Mouse (Mus musculus) embryonic facial prominence, embryonic 14.5 days (tissue): Measurements from ENCODE around the gene Dqx1. TPM values are rescaled to one million over a fixed set of nuclear protein-coding genes. Genes with fewer than 3 reads are reported as not detected.

Experiments used
- ATAC-seq: fragments of 200-750 bp; cut with Nextera tagmentation; 2 replicates; pipeline ENCODE4 v1.8.0; 2017; ENCODE audit warnings: low read depth, moderate number of reproducible peaks, moderate TSS enrichment
- DNase-seq: peaks from one replicate; pipeline ENCODE4 v3.0.0-alpha.2; 2015; ENCODE audit warnings: low spot score
- H3K27ac ChIP-seq: fragments of 300-500 bp; sonication (generic); replicated peaks from 2 replicates; pipeline ENCODE4 v1.5.1; 2014; ENCODE audit warnings: low read depth, mild to moderate bottlenecking, low read length, moderate library complexity
- H3K27me3 ChIP-seq: fragments of 300-500 bp; sonication (generic); replicated peaks from 2 replicates; pipeline ENCODE4 v1.6.1; 2014; ENCODE audit warnings: low read length; ENCODE audit not compliant: control insufficient read depth, insufficient read depth
- H3K36me3 ChIP-seq: fragments of 300-500 bp; sonication (generic); 2 replicates; pipeline ENCODE4 v1.6.1; 2014; ENCODE audit warnings: low read length, mixed read lengths; ENCODE audit not compliant: control insufficient read depth, insufficient read depth
- H3K4me1 ChIP-seq: fragments of 300-500 bp; sonication (generic); 2 replicates; pipeline ENCODE4 v1.6.1; 2014; ENCODE audit warnings: antibody characterized with exemption, low read length; ENCODE audit not compliant: control insufficient read depth, insufficient read depth
- H3K4me2 ChIP-seq: fragments of 300-500 bp; sonication (generic); 2 replicates; pipeline ENCODE4 v1.6.1; 2014; ENCODE audit warnings: low read depth, mild to moderate bottlenecking, low read length, moderate library complexity, mixed read lengths
- H3K4me3 ChIP-seq: fragments of 300-500 bp; sonication (generic); 2 replicates; pipeline ENCODE4 v1.5.1; 2014; ENCODE audit warnings: low read depth, mild to moderate bottlenecking, low read length
- H3K9ac ChIP-seq: fragments of 300-500 bp; sonication (generic); 2 replicates; pipeline ENCODE4 v1.6.1; 2014; ENCODE audit warnings: low read depth, mild to moderate bottlenecking, low read length, moderate library complexity, mixed read lengths
- H3K9me3 ChIP-seq: fragments of 300-500 bp; sonication (generic); 2 replicates; pipeline ENCODE4 v1.6.1; 2016; ENCODE audit warnings: low read length; ENCODE audit not compliant: control insufficient read depth
- WGBS: fragments of 180-500 bp; shearing (Covaris S2); extraction: QIAGEN DNeasy Blood & Tissue Kit; methylation state at CpG from one replicate; pipeline ENCODE4 v1.1.7; 2014; 5-methylcytosine and 5-hydroxymethylcytosine counted together
- polyA plus RNA-seq: library from polyadenylated mRNA; unstranded; fragments of >200 nt; fragmentation: Nextera tagmentation; extraction: Ambion mirVana; gene quantifications from 2 replicates; pipeline ENCODE4 v1.2.1, GENCODE M21; 2014

Dqx1 gene
- polyA plus RNA-seq, 1 experiment from 2014 or later: 0.65 TPM

- no peak overlapping the region for H3K9ac ChIP-seq
- peaks cover 18% of the 10 kb centered on the region; the same call in 1 of the 2 replicates for H3K27me3 ChIP-seq
- H3K4me3 ChIP-seq: no peak overlapping the region
- DNase-seq (peak; percentile 40), ATAC-seq (peak; percentile 23; the same call in 1 of the 2 replicates)
- H3K36me3 ChIP-seq: no peaks in the 10 kb centered on the region
- no peak overlapping the region for H3K4me2 ChIP-seq
- H3K9me3 ChIP-seq: no peaks in the 10 kb centered on the region
- peak overlapping the region; percentile 39 for H3K27ac ChIP-seq
- 43% methylated on average over 7 of the region's 9 CpGs for WGBS
- peaks cover 19% of the 10 kb centered on the region for H3K4me1 ChIP-seq
Measured at GRCm38 (mm10) chr6:83027706-83028105, 29.9 kb upstream of the Dqx1 start.

GRCm38 (mm10) chr6:83029777-83030176 lies 27.9 kb upstream of the Dqx1 start:
- Histone ChIP-seq H3K9me3 (no peaks in the 10 kb centered on the region), H3K27ac (no peak overlapping the region), H3K36me3 (no peaks in the 10 kb centered on the region), H3K9ac (no peak overlapping the region), H3K27me3 (peaks cover 18% of the 10 kb centered on the region; the same call in 1 of the 2 replicates), H3K4me1 (peaks cover 19% of the 10 kb centered on the region), H3K4me2 (no peak overlapping the region), H3K4me3 (no peak overlapping the region)
- no peak for ATAC-seq
- WGBS: 22% methylated on average over 7 of the region's 10 CpGs
- DNase-seq: no peak

GRCm38 (mm10) chr6:83031111-83031510 lies 26.5 kb upstream of the Dqx1 start:
- H3K36me3 ChIP-seq: no peaks in the 10 kb centered on the region
- ATAC-seq (no peak), DNase-seq (no peak)
- no peak overlapping the region for H3K27ac ChIP-seq
- H3K27me3 ChIP-seq: peaks cover 18% of the 10 kb centered on the region; the same call in 1 of the 2 replicates
- no peak overlapping the region for H3K4me3 ChIP-seq
- H3K9ac ChIP-seq: no peak overlapping the region
- peaks cover 25% of the 10 kb centered on the region for H3K4me1 ChIP-seq
- no peaks in the 10 kb centered on the region for H3K9me3 ChIP-seq
- 71% methylated on average over 7 of the region's 7 CpGs for WGBS
- H3K4me2 ChIP-seq: no peak overlapping the region

- ATAC-seq (no peak), DNase-seq (no peak)
- Histone ChIP-seq H3K27ac (no peak overlapping the region), H3K27me3 (peaks cover 18% of the 10 kb centered on the region; the same call in 1 of the 2 replicates), H3K4me2 (peak overlapping the region; percentile 63), H3K4me1 (peaks cover 25% of the 10 kb centered on the region), H3K9ac (peak overlapping the region; percentile 60), H3K36me3 (no peaks in the 10 kb centered on the region), H3K9me3 (no peaks in the 10 kb centered on the region), H3K4me3 (peak overlapping the region; percentile 56)
- 27% methylated on average over 18 of the region's 18 CpGs for WGBS
Measured at GRCm38 (mm10) chr6:83031921-83032590, 25.6 kb upstream of the Dqx1 start.

- no peaks in the 10 kb centered on the region for H3K9me3 ChIP-seq
- H3K4me2 ChIP-seq: peak overlapping the region; percentile 63
- peak overlapping the region; percentile 60 for H3K9ac ChIP-seq
- peak; percentile 57 for DNase-seq
- H3K4me3 ChIP-seq: peak overlapping the region; percentile 56
- WGBS: under 1% methylated on average over 30 of the region's 31 CpGs
- peak overlapping the region; percentile 80 for H3K27ac ChIP-seq
- no peaks in the 10 kb centered on the region; the same call in 1 of the 2 replicates for H3K36me3 ChIP-seq
- peaks cover 22% of the 10 kb centered on the region for H3K4me1 ChIP-seq
- peak; percentile 41 for ATAC-seq
- H3K27me3 ChIP-seq: peaks cover 18% of the 10 kb centered on the region; the same call in 1 of the 2 replicates
Measured at GRCm38 (mm10) chr6:83032769-83033191, 24.9 kb upstream of the Dqx1 start.

- Histone ChIP-seq H3K4me3 (peak within 1 kb of the TSS; percentile 56), H3K27ac (peak within 1 kb of the TSS; percentile 80), H3K4me2 (peak within 1 kb of the TSS; percentile 63), H3K4me1 (peaks cover 23% of the 10 kb centered on the region), H3K9ac (peak within 1 kb of the TSS; percentile 60), H3K9me3 (no peaks in the 10 kb centered on the region), H3K36me3 (no peaks in the 10 kb centered on the region; the same call in 1 of the 2 replicates), H3K27me3 (peaks cover 14% of the 10 kb centered on the region; the same call in 1 of the 2 replicates)
- peak; percentile 91 for DNase-seq
- ATAC-seq: peak; percentile 83
- under 1% methylated on average over 50 of the region's 51 CpGs for WGBS
Measured at GRCm38 (mm10) chr6:83033249-83034185, 24.1 kb upstream of the Dqx1 start, which contains the start of the genes Dok1 and Loxl3. Gene Dok1, minus strand, starts transcription at chr6:83033471. Gene Loxl3, plus strand, starts transcription at chr6:83034173.

- Histone ChIP-seq H3K9ac (peak overlapping the region; percentile 60), H3K4me2 (peak overlapping the region; percentile 63), H3K36me3 (no peaks in the 10 kb centered on the region; the same call in 1 of the 2 replicates), H3K4me3 (peak overlapping the region; percentile 56), H3K27me3 (peaks cover 14% of the 10 kb centered on the region; the same call in 1 of the 2 replicates), H3K27ac (peak overlapping the region; percentile 80), H3K9me3 (no peaks in the 10 kb centered on the region), H3K4me1 (peaks cover 25% of the 10 kb centered on the region)
- WGBS: 27% methylated on average over 5 of the region's 5 CpGs
- ATAC-seq: 0 out of 2 replicates have a peak, but pooled peaks have one; percentile 5
- DNase-seq: no peak
Measured at GRCm38 (mm10) chr6:83034463-83035055, 23.1 kb upstream of the Dqx1 start.

- H3K9me3 ChIP-seq: no peaks in the 10 kb centered on the region
- WGBS: 80% methylated on average over 8 of the region's 8 CpGs
Measured at GRCm38 (mm10) chr6:83037188-83037587, 20.5 kb upstream of the Dqx1 start.

More at GRCm38 (mm10) chr6:83037188-83037587, 20.5 kb upstream of the Dqx1 start:
- Histone ChIP-seq H3K4me2 (no peak overlapping the region), H3K4me3 (no peak overlapping the region), H3K27ac (no peak overlapping the region), H3K36me3 (no peaks in the 10 kb centered on the region; the same call in 1 of the 2 replicates), H3K9ac (no peak overlapping the region), H3K4me1 (peaks cover 20% of the 10 kb centered on the region), H3K27me3 (peaks cover 2% of the 10 kb centered on the region; the same call in 1 of the 2 replicates)
- ATAC-seq (no peak), DNase-seq (no peak)
